Comparison of ENCODE assay signal across 15 mouse cellular contexts in genomic region chr4:119073626-119074025, GRCm38 (mm10). TPM values are rescaled to one million over a fixed set of nuclear protein-coding genes. Genes with fewer than 3 reads are reported as not detected.
DNase-seq lines count a peak whose midpoint lies in the region; ATAC-seq and TF ChIP-seq lines count a peak whose summit lies in the region.
"Had no signal": no experiment of that assay in that cellular context is flagged by ENCODE, and none has a peak within 500 bp of the region (broad histone marks: within the 10 kb centered on the region; RNA-seq: fewer than 3 reads in every experiment).

No protein-coding gene starts in this region.

- TF ChIP-seq POLR2A in ES-Bruce4 (IDR thresholded peaks at IDR 0.05; ENCODE audit: insufficient read depth, low read length), result no peak

- TF ChIP-seq CTCF in ES-Bruce4 (IDR thresholded peaks at IDR 0.05; ENCODE audit: low read depth, low read length), result no peak

- H3K27ac ChIP-seq in intestine, embryonic 14.5 days (ENCODE audit: low read depth), result peak overlapping the region; percentile 33; the same call in 1 of the 2 replicates
- no peak overlapping the region for H3K27ac ChIP-seq in intestine, embryonic 16.5 days (ENCODE audit: low read length)
- H3K27ac ChIP-seq in ES-Bruce4 (ENCODE audit: insufficient read depth, low read length), result peak overlapping the region; percentile 77
- H3K27ac ChIP-seq in limb, embryonic 13.5 days, result peak overlapping the region; percentile 91
- H3K27ac ChIP-seq: liver, embryonic 14.5 days; midbrain, embryonic 12.5 days had no signal

- no peak overlapping the region for H3K4me2 ChIP-seq in intestine, embryonic 14.5 days (ENCODE audit: low read length)
- no peak overlapping the region for H3K4me2 ChIP-seq in intestine, embryonic 16.5 days (ENCODE audit: low read depth, low read length)
- H3K4me2 ChIP-seq in limb, embryonic 13.5 days (replicated peaks), result peak overlapping the region; percentile 60

- H3K9me3 ChIP-seq in intestine, embryonic 14.5 days (ENCODE audit: control insufficient read depth, low read length), result no peaks in the 10 kb centered on the region
- H3K9me3 ChIP-seq in intestine, embryonic 16.5 days (ENCODE audit: control insufficient read depth, low read length), result no peaks in the 10 kb centered on the region
- no peaks in the 10 kb centered on the region for H3K9me3 ChIP-seq in ES-Bruce4 (replicated peaks; ENCODE audit: control insufficient read depth, insufficient read depth, low read length, poor library complexity, severe bottlenecking)
- peaks cover 3% of the 10 kb centered on the region; the same call in 1 of the 2 replicates for H3K9me3 ChIP-seq in limb, embryonic 13.5 days
- H3K9me3 ChIP-seq: midbrain, embryonic 12.5 days had no signal

- H3K27me3 ChIP-seq in intestine, embryonic 14.5 days (replicated peaks; ENCODE audit: control insufficient read depth, insufficient read depth, low read length), result peaks cover 16% of the 10 kb centered on the region; the same call in 1 of the 2 replicates
- no peaks in the 10 kb centered on the region for H3K27me3 ChIP-seq in intestine, embryonic 16.5 days (replicated peaks; ENCODE audit: control insufficient read depth, insufficient read depth, low read length)
- H3K27me3 ChIP-seq in ES-Bruce4 (ENCODE audit: control insufficient read depth, insufficient read depth, low read length, poor library complexity, severe bottlenecking), result no peaks in the 10 kb centered on the region
- H3K27me3 ChIP-seq in limb, embryonic 13.5 days, result peaks cover 20% of the 10 kb centered on the region

- H3K9ac ChIP-seq in intestine, embryonic 14.5 days (ENCODE audit: low read length), result no peak overlapping the region
- H3K9ac ChIP-seq in intestine, embryonic 16.5 days (ENCODE audit: low read depth, low read length), result no peak overlapping the region
- peak overlapping the region; percentile 66 for H3K9ac ChIP-seq in ES-Bruce4 (ENCODE audit: low read depth, poor library complexity, severe bottlenecking)
- H3K9ac ChIP-seq in limb, embryonic 13.5 days, result no peak overlapping the region
- H3K9ac ChIP-seq: liver, embryonic 14.5 days had no signal

- WGBS in intestine, embryonic 14.5 days, result 42% methylated on average over 2 of the region's 2 CpGs
- WGBS in intestine, embryonic 16.5 days, result 51% methylated on average over 2 of the region's 2 CpGs
- 36% methylated on average over 2 of the region's 2 CpGs for WGBS in limb, embryonic 13.5 days

- H3K4me1 ChIP-seq in intestine, embryonic 14.5 days (replicated peaks; ENCODE audit: control insufficient read depth, insufficient read depth, low read length), result peaks cover 29% of the 10 kb centered on the region
- H3K4me1 ChIP-seq in intestine, embryonic 16.5 days (ENCODE audit: control insufficient read depth, insufficient read depth, low read length), result peaks cover 22% of the 10 kb centered on the region
- H3K4me1 ChIP-seq in ES-Bruce4 (ENCODE audit: control insufficient read depth, insufficient read depth, low read length), result peaks cover 6% of the 10 kb centered on the region
- peaks cover 61% of the 10 kb centered on the region for H3K4me1 ChIP-seq in limb, embryonic 13.5 days

- no peak for DNase-seq in intestine, embryonic 14.5 days (ENCODE audit: low spot score)
- DNase-seq in embryo, embryonic 10.5 days (ENCODE audit: low spot score), result peak; percentile 79
- DNase-seq in spleen, postnatal 4 days (ENCODE audit: low spot score in 2 of 2), result no peak
- DNase-seq in thymus, postnatal 0 days (ENCODE audit: low spot score), result no peak
- DNase-seq: adrenal gland, postnatal 36 days; cerebellum, adult 11-12 months; kidney, adult 2 months; right cerebral cortex, postnatal 4 days had no signal

- no peak overlapping the region for H3K4me3 ChIP-seq in intestine, embryonic 14.5 days (ENCODE audit: low read depth, low read length)
- H3K4me3 ChIP-seq in intestine, embryonic 16.5 days (ENCODE audit: low read length), result no peak overlapping the region
- H3K4me3 ChIP-seq in ES-Bruce4 (ENCODE audit: low read depth, low read length), result peak overlapping the region; percentile 65
- H3K4me3 ChIP-seq in limb, embryonic 13.5 days, result no peak overlapping the region

- peak; percentile 98 for TF ChIP-seq EP300 in ES-Bruce4 (IDR thresholded peaks at IDR 0.05; ENCODE audit: insufficient read depth, low read depth, low read length)

- no peak for ATAC-seq in intestine, embryonic 14.5 days (replicated peaks; ENCODE audit: low FRiP score, low TSS enrichment, low read depth)
- no peak for ATAC-seq in intestine, embryonic 16.5 days
- ATAC-seq in limb, embryonic 13.5 days (ENCODE audit: low FRiP score, low read depth), result no peak
- ATAC-seq in cerebellum, adult (ENCODE audit: insufficient number of reproducible peaks, low FRiP score, low TSS enrichment), result no peak
- ATAC-seq: CD4-positive, CD25-positive, alpha-beta regulatory T cell, adult 4 months had no signal

- H3K36me3 ChIP-seq in intestine, embryonic 14.5 days (ENCODE audit: control insufficient read depth, insufficient read depth, low read length), result no peaks in the 10 kb centered on the region
- no peaks in the 10 kb centered on the region for H3K36me3 ChIP-seq in intestine, embryonic 16.5 days (ENCODE audit: control insufficient read depth, insufficient read depth, low read length)
- H3K36me3 ChIP-seq in ES-Bruce4 (ENCODE audit: control insufficient read depth, insufficient read depth, low read length, poor library complexity, severe bottlenecking), result no peaks in the 10 kb centered on the region
- H3K36me3 ChIP-seq in limb, embryonic 13.5 days, result no peaks in the 10 kb centered on the region
- H3K36me3 ChIP-seq: midbrain, embryonic 12.5 days had no signal

RNA-seq across cellular contexts. Expression of gene Slc2a1, which starts 34.9 kb away (rescaled TPM):
- 131 and 132 TPM in 2 replicates for polyA plus RNA-seq in intestine, embryonic 14.5 days (2014; fragmentation: Nextera tagmentation; extraction: Ambion mirVana)
- 149 and 156 TPM in 2 replicates for polyA plus RNA-seq in intestine, embryonic 16.5 days (2015; fragmentation: Nextera tagmentation; extraction: Ambion mirVana)
- 682 and 697 TPM in 2 replicates for polyA plus RNA-seq in ES-Bruce4 (2011; ENCODE audit: insufficient read depth, insufficient read length, low read depth, missing spikeins)
- 101 and 112 TPM in 2 replicates for polyA plus RNA-seq in limb, embryonic 13.5 days (2015; fragmentation: Nextera tagmentation; extraction: Ambion mirVana)
- polyA plus RNA-seq in thymus, postnatal 0 days (2015; fragmentation: Nextera tagmentation; extraction: Ambion mirVana), result 19.9 and 21.4 TPM in 2 replicates
